Mouse (Mus musculus) Muller cell, postnatal 12 days (primary cell): ENCODE measurements at regions not wholly inside any gene's neighbourhood (a gene's known extent, or its start where the extent isn't known, plus 50 kb on each side); places are given as distances from the start of the nearest gene placed in this dataset.
A peak's percentile ranks its signal among the peaks of the same experiment; 100 is the strongest.

Experiments
- DNase-seq: peaks from one replicate; pipeline ENCODE4 v3.0.0-alpha.2; 2015; ENCODE audit errors: inconsistent ontology term

DNA sequence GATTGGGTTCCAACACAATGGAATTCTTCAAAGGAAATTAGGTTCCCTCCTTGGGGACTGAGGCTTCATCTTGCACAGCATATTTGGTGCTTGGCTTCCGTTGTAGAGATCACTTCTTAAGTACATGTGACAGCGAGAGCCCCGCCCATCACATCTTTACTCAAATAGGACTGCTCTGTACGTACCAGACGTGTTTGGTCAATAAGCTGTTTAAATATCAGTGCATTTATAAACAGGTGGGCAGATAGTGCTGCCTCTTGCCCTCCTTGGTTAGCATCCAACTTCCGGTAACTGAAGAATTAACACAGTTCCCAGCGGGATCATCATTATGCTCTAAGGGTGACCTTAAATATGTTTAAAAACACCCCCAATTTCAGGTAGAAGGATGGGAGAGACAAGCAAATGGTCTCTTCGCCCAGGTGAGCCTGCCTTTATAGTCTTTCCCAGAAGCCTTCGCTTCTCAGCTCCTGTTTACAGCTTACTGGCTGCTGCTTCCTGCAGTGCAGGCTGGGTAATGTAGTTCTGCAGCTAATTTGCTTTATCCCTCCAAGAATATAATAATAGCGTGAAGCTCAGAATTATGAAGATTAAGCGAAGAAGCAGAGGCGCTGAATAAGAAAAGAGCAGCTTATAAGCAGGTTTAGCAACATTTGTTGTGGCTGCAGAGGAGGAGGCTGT lies 242.1 kb downstream of the Foxo1 start:
- DNase-seq = no peak

DNA sequence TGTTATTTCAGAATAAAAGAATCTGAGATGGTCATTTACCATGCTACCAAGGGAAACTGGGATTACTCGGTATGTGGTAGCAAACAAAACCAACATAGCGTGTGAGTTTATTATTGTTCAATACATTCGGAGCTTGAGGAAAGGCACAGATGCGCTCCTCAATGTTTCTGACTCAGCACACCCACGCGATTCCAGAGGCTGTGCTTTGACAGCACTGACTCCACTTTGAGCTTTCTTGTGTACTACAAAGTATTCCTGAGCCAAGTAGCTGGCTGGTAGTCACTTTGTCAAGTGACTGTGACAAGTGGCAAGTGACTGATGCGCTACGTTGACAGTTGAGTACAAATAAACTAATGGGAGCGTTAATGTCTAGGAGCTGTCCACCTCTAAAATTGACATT lies 235.8 kb downstream of the Foxo1 start:
- DNase-seq = no peak

DNA sequence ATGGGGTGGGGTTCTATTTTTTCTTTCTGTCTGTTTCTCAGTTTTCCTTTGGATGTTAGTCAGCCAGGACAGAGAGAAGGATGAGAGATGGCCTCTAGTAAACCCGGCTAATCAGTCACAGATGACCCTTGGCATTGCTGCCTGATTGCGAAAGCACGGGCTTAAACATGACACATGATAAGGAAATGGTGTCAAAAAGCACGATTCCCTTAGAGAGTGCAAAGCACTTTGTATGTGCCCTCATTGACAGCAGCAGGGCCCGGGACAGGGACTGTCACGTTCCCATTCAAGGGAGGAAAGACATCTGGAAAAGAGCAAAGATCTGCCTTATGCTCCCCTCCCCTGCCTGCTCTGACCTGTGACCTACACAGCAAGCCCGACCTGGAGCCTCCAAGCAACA lies 234.1 kb downstream of the Foxo1 start:
- DNase-seq = no peak

DNA sequence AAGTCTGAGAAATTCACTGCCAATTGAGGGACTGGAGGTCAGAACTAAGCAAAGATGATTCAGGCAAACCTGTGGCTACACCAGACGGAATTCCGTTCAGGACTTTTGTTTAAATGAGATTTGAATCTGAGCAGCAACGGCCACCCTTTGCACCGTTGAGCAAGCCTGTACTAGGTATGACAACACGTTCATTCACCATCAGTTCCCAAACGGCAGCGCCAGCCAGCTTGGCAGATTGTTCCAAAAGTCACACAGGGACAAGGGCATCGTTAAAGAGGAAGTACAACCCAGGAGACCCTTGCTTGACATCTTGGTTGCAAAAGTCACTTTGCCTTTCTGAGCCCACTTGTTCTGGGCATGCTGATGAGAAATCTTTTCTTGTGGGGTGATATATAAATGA lies 233.5 kb downstream of the Foxo1 start:
- DNase-seq = no peak

DNA sequence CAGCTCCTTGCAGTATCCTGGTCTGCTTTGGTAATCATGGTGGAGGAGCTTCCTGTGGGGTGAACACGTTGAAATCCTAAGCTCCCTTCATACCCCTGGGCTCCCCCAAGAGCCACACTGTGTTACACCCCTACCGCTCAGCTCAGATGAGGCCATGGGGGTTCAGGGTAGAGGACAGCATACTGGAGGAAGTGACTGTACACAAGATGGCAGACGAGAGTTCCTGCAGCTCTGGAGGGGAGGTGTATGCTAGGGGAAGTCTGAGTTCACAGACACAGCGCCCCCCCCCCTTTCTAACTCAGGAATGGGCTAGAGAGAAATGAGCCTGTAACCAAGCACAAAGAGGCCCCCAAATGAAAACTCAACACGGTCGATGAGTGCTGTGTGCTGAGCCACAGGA lies 231.9 kb downstream of the Foxo1 start:
- DNase-seq = no peak

DNA sequence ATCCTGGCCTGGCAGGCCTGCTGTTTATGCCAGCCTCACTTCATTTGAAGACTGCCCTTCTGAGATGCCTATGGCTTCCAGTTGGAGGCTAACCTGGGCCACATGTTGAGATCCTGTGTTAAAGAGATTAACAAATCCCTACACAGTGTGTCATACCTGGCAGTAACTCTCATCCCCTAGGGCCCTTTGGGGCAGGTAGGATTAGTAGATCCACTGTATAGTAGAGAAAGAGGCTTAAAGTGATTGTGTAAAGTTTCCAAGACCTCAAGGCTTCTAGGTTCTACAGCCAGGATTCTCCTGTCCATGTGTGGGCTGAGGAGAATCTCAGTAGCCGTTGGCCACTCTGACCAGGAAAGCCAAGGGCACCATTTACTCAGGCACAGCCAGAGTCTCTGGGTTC lies 231.4 kb downstream of the Foxo1 start:
- DNase-seq = no peak

DNA sequence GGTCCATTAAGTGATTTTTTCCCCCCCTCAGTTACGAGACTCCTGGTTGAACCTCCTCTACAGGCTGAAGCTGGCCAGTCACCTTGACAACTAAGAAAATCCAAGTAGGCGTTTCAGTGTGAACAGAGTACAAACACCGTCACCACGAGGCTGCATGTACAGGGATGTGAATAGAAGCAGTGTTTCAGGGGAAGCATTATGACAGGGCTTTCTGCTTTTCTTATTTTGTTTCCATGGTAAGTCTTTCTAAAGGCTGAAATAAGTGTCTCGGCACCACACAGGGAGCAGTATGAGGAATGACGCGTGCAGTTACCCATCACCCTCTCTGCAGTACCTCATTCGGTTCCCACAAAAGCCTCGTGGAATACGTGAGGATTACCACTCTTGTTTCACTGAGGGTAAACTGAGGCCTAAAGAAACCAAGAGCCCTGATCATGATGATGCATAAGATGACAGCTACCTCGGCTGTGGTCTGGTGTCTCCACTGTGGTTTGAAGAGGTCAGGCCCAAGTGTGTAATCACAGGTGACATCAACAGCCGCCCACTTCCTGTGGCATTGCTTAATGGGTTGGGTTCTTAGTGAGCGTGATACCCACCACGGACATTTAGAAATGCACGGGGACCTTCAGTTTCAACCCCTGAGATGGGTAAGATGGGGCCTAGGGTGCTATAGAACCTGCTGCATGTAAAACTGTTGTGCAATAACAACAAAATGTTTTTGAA lies 230.5 kb downstream of the Foxo1 start:
- DNase-seq = no peak

DNA sequence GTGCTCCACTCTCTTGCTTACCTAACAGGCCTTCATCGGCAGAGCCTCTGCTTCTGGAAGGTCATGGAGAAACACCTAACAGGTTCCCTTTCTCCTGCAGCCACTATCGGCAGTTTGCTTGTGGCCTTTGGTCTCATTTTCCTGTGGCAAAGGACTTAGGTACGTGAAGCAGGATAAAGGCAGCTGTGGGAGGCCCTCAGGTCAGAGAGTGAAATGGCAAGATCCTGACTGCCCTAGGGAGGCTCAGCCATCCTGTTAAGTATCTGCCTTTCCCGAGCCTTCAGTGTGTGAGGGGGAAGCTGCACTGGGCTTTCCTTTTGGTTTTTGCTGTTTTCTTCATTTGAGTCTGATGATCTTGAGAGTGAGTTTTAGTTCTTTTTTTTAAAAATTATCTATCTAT lies 228.8 kb downstream of the Foxo1 start:
- no peak for DNase-seq

DNA sequence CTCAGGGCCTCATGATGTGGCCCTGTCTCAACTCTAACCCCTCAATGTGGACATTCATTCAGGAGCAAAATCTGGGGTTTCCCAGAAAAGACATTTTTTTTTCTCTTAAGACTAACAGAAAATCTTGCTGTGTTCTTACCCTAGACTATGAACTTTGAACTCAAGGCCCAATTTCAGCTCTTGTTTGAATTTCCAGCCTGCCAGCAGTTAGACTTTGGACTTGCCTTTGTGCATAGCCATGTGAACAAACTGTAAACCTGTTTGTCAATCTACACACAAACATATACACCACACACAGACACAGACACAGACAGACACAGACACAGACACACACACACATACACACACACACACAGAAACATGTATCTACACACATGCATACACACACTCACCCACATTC lies 227.3 kb downstream of the Foxo1 start:
- no peak for DNase-seq

DNA sequence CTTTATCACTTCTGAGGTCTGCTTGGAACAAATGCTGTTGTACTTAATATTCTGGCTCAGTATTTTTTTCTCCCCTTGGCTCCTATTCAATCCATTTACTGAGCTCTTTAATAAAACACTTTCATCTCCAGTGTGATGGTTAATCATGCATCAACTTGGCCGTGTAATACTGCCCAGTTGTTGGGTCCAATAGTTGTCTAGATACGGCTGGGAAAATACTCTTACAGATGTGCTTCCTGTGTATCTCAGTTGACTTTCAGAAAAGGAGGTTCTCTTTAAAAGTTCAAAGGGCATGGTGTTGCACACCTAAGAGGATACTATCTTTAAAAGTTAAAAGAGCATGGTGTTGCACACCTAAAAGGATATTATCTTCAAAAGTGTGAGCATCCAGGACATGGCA lies 226.8 kb downstream of the Foxo1 start:
- DNase-seq = no peak

DNA sequence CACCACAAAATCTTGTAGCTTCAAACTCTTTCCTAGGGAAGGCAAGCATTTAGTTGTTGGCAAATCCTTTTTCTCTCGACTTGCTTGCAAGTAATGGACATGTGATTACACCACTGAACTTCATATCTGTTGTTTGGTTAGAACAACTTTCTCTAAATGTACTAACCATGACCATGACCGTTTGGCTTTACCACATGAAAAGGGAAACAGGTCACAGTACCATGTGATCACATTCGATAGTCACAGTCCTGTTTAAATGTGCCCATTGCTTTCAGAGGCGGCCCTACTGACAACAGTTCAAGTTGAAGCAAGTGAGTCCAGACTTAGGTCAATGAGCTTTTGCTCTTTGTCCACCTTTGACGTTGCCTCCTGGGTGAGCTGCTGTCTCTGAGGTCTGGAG lies 211.1 kb downstream of the Foxo1 start:
- no peak for DNase-seq

DNA sequence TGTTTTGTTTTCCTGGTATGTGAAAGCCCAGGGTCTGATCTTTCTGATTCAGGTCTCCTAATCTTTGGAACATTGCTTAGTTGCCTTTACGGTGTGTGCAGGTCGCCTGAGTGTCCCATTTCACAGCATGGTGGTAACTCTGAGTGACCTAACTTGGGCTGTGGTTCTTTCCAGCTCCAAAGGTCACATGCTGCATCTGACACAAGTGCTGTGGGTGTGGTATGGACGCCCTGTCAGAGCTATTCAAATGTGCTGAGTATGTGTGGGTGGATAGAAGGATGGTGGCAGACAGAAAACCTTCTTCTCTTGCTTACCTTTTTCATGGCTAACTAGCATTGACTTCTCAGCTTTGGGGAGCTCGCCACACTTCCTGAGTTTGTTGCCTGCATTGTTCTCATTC lies 201.8 kb downstream of the Foxo1 start:
- DNase-seq = no peak

DNA sequence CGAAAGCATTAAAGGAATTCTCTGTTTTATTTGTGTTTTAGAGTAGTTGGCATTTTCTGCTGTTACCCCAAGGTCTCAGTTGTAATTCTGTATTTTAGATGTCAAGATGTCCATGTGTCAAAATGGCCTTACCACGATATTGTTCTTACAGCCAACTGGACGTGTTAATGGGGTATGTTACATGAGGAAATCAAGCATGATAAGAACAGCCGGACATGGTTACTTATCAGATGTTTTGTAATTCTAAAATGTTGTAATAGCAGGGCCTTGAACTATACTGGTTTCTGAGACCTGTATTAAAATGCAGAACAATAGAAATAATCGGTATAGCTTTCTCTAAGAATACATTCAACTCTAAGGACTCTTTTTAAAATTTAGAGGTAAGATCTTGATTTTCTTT lies 201.3 kb downstream of the Foxo1 start:
- DNase-seq = no peak

DNA sequence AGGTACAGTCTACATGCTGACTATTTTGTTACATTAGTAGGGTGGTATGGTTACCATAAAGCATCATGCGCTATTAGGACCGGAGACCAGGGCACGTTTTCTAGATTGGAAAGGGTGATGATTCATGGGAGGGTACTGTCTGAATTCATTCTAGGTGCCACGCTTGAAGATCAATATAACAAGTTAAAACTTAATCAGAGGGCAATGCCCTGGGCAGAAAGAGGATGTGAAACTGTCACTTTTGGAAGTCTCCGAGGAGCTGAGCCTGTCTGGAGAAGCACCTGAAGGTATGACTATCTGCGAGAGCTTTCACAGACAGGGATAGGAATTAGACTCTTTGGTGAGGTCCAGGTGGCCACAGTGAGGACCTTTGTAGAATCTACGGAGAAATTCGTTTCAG lies 200.2 kb downstream of the Foxo1 start:
- DNase-seq = no peak

DNA sequence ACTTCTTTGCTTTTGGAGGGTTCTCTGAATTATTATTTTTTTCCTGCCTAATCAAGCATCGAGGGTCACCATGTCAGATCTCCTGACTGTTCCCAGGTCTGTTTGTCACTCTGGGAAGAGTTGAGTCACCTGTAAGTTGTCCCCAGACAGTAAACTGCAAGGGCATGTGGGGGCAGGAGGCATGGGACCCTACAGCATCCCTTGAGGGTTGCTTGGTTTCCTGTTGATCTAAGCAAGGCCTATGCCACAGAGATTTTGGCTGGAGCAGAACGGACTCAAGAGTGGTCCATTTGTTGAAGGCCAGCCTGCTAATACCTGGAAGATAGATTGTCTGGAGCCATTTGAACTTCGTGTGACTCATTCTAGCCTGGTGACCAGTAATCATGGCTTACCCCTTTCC lies 199.7 kb downstream of the Foxo1 start:
- DNase-seq = no peak

DNA sequence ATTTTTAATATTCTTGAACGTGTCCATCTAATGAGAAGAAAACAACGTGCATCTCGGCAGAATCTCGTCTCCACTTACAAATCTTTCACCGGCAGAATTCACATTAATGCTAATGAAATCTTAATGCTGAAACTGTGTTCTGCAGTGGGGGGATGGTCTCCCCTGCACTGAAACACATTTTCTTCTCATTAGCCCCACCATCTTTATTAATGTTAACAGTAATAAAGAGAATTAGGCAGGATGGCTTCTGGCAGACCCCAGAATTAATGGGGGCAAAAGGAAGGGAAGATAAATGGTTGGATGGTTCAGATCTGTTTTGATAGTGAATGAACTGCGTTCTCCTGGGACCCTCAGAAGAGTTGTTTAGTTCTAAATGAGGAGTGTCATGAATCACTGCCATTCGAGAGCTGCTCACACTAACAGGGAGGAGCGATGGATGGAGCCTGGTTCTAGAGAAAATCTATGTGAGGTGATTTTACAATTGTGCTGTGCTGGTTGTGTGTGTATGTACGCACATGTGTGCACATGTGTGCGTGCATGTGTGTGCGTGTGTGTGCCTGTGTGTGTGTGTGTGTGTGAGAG lies 198.9 kb downstream of the Foxo1 start:
- DNase-seq = no peak

DNA sequence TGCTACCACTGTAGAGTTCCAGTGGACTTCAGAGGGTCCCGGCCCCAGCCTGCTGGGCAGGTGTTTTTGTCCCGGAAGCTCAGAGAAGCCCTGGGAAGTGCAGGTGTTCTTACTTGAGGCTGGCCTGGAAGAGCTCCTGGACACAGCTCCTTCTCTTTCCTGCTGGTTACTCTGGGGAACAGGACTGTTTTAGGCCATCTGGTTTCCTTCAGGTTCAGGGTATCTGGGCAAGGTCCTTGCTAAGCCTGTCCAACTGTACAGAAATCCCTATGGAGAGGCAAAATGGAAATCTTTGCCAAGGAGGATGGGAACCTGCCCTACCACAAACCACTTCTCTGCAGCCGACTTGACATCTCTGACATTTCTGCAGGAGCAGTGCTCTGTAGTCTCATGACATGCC lies 198.4 kb downstream of the Foxo1 start:
- no peak for DNase-seq

DNA sequence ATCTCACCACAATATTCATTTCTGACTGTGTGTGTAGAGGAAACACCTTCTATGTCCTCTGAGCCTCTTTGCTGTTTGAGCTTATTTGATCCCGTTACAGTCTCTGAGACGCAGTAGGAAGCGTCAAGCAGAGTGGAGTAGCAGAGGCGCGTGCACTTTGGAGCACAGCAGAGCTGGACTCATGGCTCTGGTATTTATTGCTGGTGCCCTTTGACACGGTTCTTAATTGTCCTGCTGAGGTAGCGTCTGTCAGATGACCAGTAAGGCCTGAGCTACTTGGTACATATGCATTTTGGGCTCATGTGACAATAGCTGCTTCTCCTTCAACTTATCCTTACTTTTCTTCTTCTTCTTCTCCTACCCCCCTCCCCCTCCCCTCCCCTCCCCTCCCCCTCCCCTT lies 195.8 kb downstream of the Foxo1 start:
- no peak for DNase-seq

DNA sequence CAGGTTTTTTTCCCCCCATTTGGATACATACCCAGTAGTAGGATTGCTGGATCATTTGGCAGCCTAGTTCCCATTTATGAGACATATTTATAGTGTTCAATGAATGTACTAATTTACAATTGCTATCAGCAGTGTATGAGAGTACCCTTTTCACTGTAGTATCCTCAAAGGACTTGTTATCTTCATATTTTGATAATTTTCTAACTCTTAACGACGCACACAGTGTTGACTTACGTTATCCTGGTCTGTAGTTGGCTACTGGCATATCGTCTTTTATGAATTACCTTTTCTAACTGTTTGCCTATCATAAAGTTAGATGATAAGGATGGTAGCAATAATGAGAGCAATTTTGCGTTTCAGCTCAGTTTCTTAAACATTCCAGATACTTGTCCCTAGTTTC lies 186.8 kb downstream of the Foxo1 start:
- DNase-seq = no peak

DNA sequence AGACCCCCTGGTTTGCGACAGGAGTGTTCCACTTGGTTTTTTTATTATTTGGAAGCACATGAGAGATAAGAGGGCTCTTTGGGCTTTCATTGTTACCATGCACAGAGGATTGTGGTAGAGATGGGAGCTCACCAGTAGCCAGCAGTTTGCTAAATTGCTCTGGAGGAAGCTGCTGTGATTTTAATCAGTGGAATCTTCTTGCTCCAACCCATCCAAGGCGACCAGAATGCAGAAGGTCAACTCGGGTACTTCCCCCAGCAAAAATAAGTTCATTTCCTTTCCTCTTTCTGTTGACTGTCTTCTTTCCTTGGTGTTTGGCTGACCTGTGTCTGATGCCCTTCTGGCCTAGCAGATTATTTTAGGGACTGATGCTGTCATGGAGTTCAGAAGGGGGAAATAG lies 184.9 kb downstream of the Foxo1 start:
- DNase-seq = no peak

DNA sequence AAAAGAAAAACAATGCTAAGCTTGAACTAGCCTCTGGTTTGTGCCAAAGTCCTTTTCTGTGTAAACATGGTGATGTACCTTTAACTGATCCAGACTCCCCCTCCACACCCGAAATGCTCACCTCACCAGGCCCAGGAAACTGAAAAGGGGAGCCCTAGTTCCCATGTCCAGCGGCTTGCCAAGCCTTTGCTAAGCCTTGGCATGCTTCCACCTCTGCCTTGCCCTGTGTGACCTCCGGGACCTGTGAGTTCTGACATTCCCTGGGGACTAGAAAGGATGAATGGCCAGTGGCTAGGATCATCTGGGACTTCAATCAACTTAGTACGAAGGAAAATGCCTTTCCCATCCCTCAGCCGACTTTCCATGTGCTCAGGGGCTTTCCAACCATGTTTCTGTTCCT lies 184.2 kb downstream of the Foxo1 start:
- peak; percentile 3 for DNase-seq

DNA sequence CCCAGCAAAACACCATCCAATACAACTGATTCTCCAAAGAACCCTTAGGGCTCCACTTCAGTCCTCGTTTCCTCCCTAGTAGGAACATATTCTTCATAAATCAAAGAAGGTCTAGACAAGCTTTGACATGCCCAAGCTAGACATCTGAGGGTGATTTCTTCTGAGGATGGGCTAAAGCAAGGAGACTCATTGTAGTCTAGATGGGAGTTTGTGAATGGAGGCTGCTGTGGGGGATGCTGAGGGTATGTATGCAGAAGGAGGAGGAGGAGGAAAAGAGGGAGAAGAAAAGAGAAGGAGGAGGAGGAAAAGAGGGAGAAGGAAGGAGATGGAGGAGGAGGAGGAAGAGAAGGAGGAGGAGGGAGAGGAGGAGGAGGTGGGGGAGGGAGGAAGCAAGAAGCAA lies 178.9 kb downstream of the Foxo1 start:
- no peak for DNase-seq

DNA sequence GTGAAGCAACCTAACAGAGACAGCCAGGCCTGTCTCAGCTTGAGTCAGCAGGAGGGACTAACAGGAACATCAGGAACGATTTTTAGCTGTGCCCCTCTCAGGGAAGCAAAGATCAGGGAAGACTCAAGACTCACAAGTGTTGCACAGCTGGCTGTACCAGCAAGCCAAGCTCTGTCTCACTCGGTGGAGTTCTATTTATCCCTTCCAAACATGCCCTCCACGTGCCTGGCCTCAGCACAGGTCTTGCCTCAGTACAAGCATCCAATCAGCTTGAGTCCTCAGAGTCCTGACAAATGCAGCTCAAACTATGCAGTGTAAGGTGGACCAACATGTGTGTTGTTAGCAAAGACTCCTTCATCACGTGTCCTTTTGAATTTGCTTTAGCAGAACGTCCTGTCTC lies 178.4 kb downstream of the Foxo1 start:
- DNase-seq = no peak
